Mouse (Mus musculus) kidney, embryonic 16.5 days (tissue): ENCODE data around the gene Stmn3. TPM values are rescaled to one million over a fixed set of nuclear protein-coding genes. Genes with fewer than 3 reads are reported as not detected.

ENCODE experiments used
- polyA plus RNA-seq: library from polyadenylated mRNA; unstranded; fragments of >200 nt; fragmentation: Nextera tagmentation; extraction: Ambion mirVana; gene quantifications from 2 replicates; pipeline ENCODE4 v1.2.1, GENCODE M21; 2015

The Stmn3 gene
- polyA plus RNA-seq, 1 experiment from 2014 or later = 3.7 TPM

Other genes starting within 250 kb of the Stmn3 start
- 0.16 and 0.44 TPM in 2 replicates for gene Kcnq2, start 179.2 kb downstream of the Stmn3 start, polyA plus RNA-seq
- 0.10 TPM in 1 of 2 replicates, not detected in the other for gene Eef1a2, start 157.5 kb downstream of the Stmn3 start, polyA plus RNA-seq
- gene Ppdpf, start 127.3 kb downstream of the Stmn3 start, polyA plus RNA-seq = 302 and 310 TPM in 2 replicates
- not detected in 2 replicates for gene Ptk6, start 111.7 kb downstream of the Stmn3 start, polyA plus RNA-seq
- gene Srms, start 101.3 kb downstream of the Stmn3 start, polyA plus RNA-seq = 0.25 and 0.37 TPM in 2 replicates
- 0.26 and 0.59 TPM in 2 replicates for gene Fndc11, start 94.5 kb downstream of the Stmn3 start, polyA plus RNA-seq
- 1.9 and 2.0 TPM in 2 replicates for gene Helz2, start 72.5 kb downstream of the Stmn3 start, polyA plus RNA-seq
- 15.7 and 18.7 TPM in 2 replicates for gene Gmeb2, start 26.5 kb downstream of the Stmn3 start, polyA plus RNA-seq
- 51.2 and 57.9 TPM in 2 replicates for gene Rtel1, start 5.2 kb upstream of the Stmn3 start, polyA plus RNA-seq
- gene Zgpat, start 50.4 kb upstream of the Stmn3 start, polyA plus RNA-seq = 48.8 and 50.5 TPM in 2 replicates
- 72.5 and 73.5 TPM in 2 replicates for gene Arfrp1, start 50.9 kb upstream of the Stmn3 start, polyA plus RNA-seq
- 28.3 and 32.6 TPM in 2 replicates for gene Lime1, start 65.6 kb upstream of the Stmn3 start, polyA plus RNA-seq
- 26.2 and 30.5 TPM in 2 replicates for gene Zbtb46, start 144.9 kb upstream of the Stmn3 start, polyA plus RNA-seq
- gene Abhd16b, start 178.7 kb upstream of the Stmn3 start, polyA plus RNA-seq = 0.15 and 0.20 TPM in 2 replicates
- gene Tpd52l2, start 182.6 kb upstream of the Stmn3 start, polyA plus RNA-seq = 168 and 172 TPM in 2 replicates
- 91.7 and 100 TPM in 2 replicates for gene Dnajc5, start 206.0 kb upstream of the Stmn3 start, polyA plus RNA-seq